Mouse (Mus musculus) embryonic facial prominence, embryonic 12.5 days (tissue): ENCODE measurements around the gene Snx13. TPM values are rescaled to one million over a fixed set of nuclear protein-coding genes. Genes with fewer than 3 reads are reported as not detected.
A peak's percentile ranks its signal among the peaks of the same experiment; 100 is the strongest.

Experiments
- ATAC-seq: fragments of 200-750 bp; cut with Nextera tagmentation; 2 replicates; pipeline ENCODE4 v1.8.0; 2017; ENCODE audit not compliant: insufficient number of reproducible peaks, insufficient read depth, low FRiP score, low TSS enrichment
- H3K27ac ChIP-seq: fragments of 300-500 bp; sonication (generic); 2 replicates; pipeline ENCODE4 v1.5.1; 2016; ENCODE audit warnings: mild to moderate bottlenecking
- H3K27me3 ChIP-seq: fragments of 300-500 bp; sonication (generic); 2 replicates; pipeline ENCODE4 v1.6.1; 2016; ENCODE audit warnings: mild to moderate bottlenecking, moderate library complexity
- H3K36me3 ChIP-seq: fragments of 300-500 bp; sonication (generic); 2 replicates; pipeline ENCODE4 v1.6.1; 2016; ENCODE audit warnings: mild to moderate bottlenecking
- H3K4me1 ChIP-seq: fragments of 300-500 bp; sonication (generic); 2 replicates; pipeline ENCODE4 v1.6.1; 2016
- H3K4me2 ChIP-seq: fragments of 300-500 bp; sonication (generic); replicated peaks from 2 replicates; pipeline ENCODE4 v1.6.1; 2016; ENCODE audit warnings: mild to moderate bottlenecking, moderate library complexity
- H3K4me3 ChIP-seq: fragments of 300-500 bp; sonication (generic); 2 replicates; pipeline ENCODE4 v1.5.1; 2016; ENCODE audit warnings: mild to moderate bottlenecking
- H3K9ac ChIP-seq: fragments of 300-500 bp; sonication (generic); 2 replicates; pipeline ENCODE4 v1.6.1; 2016; ENCODE audit warnings: mild to moderate bottlenecking, moderate library complexity
- H3K9me3 ChIP-seq: fragments of 300-500 bp; sonication (generic); 2 replicates; pipeline ENCODE4 v1.6.1; 2016; ENCODE audit warnings: mild to moderate bottlenecking, moderate library complexity
- WGBS: fragments of 180-500 bp; shearing (Covaris S2); methylation state at CpG from one replicate; pipeline ENCODE4 v1.1.7; 2016; 5-methylcytosine and 5-hydroxymethylcytosine counted together
- polyA plus RNA-seq: library from polyadenylated mRNA; unstranded; fragments of >200 nt; fragmentation: Nextera tagmentation; extraction: Ambion mirVana; gene quantifications from 2 replicates; pipeline ENCODE4 v1.2.1, GENCODE M21; 2016

Snx13 gene
- polyA plus RNA-seq, result 22.7 and 24.7 TPM in 2 replicates

GRCm38 (mm10) chr12:35046999-35047319, at the start of gene Snx13:
Gene Snx13, plus strand, starts transcription at chr12:35047186.
- peak; percentile 97 for ATAC-seq
- Histone ChIP-seq H3K4me2 (peak within 1 kb of the TSS; percentile 67), H3K4me1 (peaks cover 11% of the 10 kb centered on the region), H3K9me3 (no peaks in the 10 kb centered on the region), H3K4me3 (peak within 1 kb of the TSS; percentile 99), H3K36me3 (no peaks in the 10 kb centered on the region), H3K27ac (peak within 1 kb of the TSS; percentile 95), H3K9ac (peak within 1 kb of the TSS; percentile 92), H3K27me3 (no peaks in the 10 kb centered on the region)
- WGBS, result under 1% methylated on average over 51 of the region's 51 CpGs

- Histone ChIP-seq H3K27me3 (no peaks in the 10 kb centered on the region), H3K36me3 (no peaks in the 10 kb centered on the region), H3K4me2 (no peak overlapping the region), H3K27ac (no peak overlapping the region), H3K9me3 (no peaks in the 10 kb centered on the region), H3K9ac (no peak overlapping the region), H3K4me3 (no peak overlapping the region), H3K4me1 (no peaks in the 10 kb centered on the region)
- WGBS, result 94% methylated on average over 3 of the region's 3 CpGs
- ATAC-seq, result no peak
These were observed 49.3 kb upstream of the Snx13 start for GRCm38 (mm10) chr12:34997597-34998182.

GRCm38 (mm10) chr12:34998778-34999467, 48.1 kb upstream of the Snx13 start:
- Histone ChIP-seq H3K4me2 (no peak overlapping the region), H3K9ac (no peak overlapping the region), H3K4me3 (no peak overlapping the region), H3K9me3 (no peaks in the 10 kb centered on the region), H3K27ac (no peak overlapping the region), H3K36me3 (no peaks in the 10 kb centered on the region), H3K4me1 (no peaks in the 10 kb centered on the region), H3K27me3 (no peaks in the 10 kb centered on the region)
- WGBS, result 83% methylated on average over 12 of the region's 12 CpGs
- no peak for ATAC-seq

- ATAC-seq, result no peak
- no peaks in the 10 kb centered on the region for H3K9me3 ChIP-seq
- WGBS, result 73% methylated on average over 4 of the region's 4 CpGs
These were observed 46.7 kb upstream of the Snx13 start for GRCm38 (mm10) chr12:35000323-35000722.

GRCm38 (mm10) chr12:35005748-35006147, 41.2 kb upstream of the Snx13 start:
- H3K4me3 ChIP-seq, result no peak overlapping the region
- ATAC-seq, result no peak
- H3K27ac ChIP-seq, result no peak overlapping the region
- H3K9ac ChIP-seq, result no peak overlapping the region
- 0 out of 2 replicates have a peak, but pooled peaks cover 4% of the 10 kb centered on the region for H3K4me1 ChIP-seq
- H3K4me2 ChIP-seq, result no peak overlapping the region
- H3K9me3 ChIP-seq, result no peaks in the 10 kb centered on the region
- H3K36me3 ChIP-seq, result no peaks in the 10 kb centered on the region
- no peaks in the 10 kb centered on the region for H3K27me3 ChIP-seq

More at GRCm38 (mm10) chr12:35000323-35000722, 46.7 kb upstream of the Snx13 start:
- no peak overlapping the region for H3K4me2 ChIP-seq
- no peak overlapping the region for H3K4me3 ChIP-seq
- H3K36me3 ChIP-seq, result no peaks in the 10 kb centered on the region
- H3K4me1 ChIP-seq, result no peaks in the 10 kb centered on the region
- H3K9ac ChIP-seq, result no peak overlapping the region
- no peaks in the 10 kb centered on the region for H3K27me3 ChIP-seq
- H3K27ac ChIP-seq, result no peak overlapping the region

GRCm38 (mm10) chr12:35007851-35008250, 39.1 kb upstream of the Snx13 start:
- Histone ChIP-seq H3K4me3 (no peak overlapping the region), H3K9ac (no peak overlapping the region), H3K27me3 (no peaks in the 10 kb centered on the region), H3K4me2 (no peak overlapping the region), H3K4me1 (0 out of 2 replicates have a peak, but pooled peaks cover 7% of the 10 kb centered on the region), H3K27ac (no peak overlapping the region), H3K9me3 (no peaks in the 10 kb centered on the region), H3K36me3 (no peaks in the 10 kb centered on the region)
- WGBS, result 85% methylated on average over 1 of the region's 1 CpGs
- no peak for ATAC-seq

- Histone ChIP-seq H3K27ac (no peak overlapping the region), H3K4me2 (no peak overlapping the region), H3K4me3 (no peak overlapping the region), H3K4me1 (0 out of 2 replicates have a peak, but pooled peaks cover 7% of the 10 kb centered on the region), H3K27me3 (no peaks in the 10 kb centered on the region), H3K9me3 (no peaks in the 10 kb centered on the region), H3K36me3 (no peaks in the 10 kb centered on the region), H3K9ac (no peak overlapping the region)
- 59% methylated on average over 11 of the region's 11 CpGs for WGBS
- ATAC-seq, result no peak
These were observed 38.4 kb upstream of the Snx13 start for GRCm38 (mm10) chr12:35008340-35009137.

- Histone ChIP-seq H3K4me1 (0 out of 2 replicates have a peak, but pooled peaks cover 7% of the 10 kb centered on the region), H3K27ac (no peak overlapping the region), H3K4me2 (no peak overlapping the region), H3K4me3 (no peak overlapping the region), H3K36me3 (no peaks in the 10 kb centered on the region), H3K9me3 (no peaks in the 10 kb centered on the region), H3K27me3 (no peaks in the 10 kb centered on the region), H3K9ac (no peak overlapping the region)
- 0 out of 2 replicates have a peak, but pooled peaks have one; percentile 22 for ATAC-seq
- WGBS, result 50% methylated on average over 1 of the region's 1 CpGs
These were observed 35.5 kb upstream of the Snx13 start for GRCm38 (mm10) chr12:35011462-35011861.

GRCm38 (mm10) chr12:35013950-35014349, 33.0 kb upstream of the Snx13 start:
- no peak overlapping the region for H3K4me2 ChIP-seq
- H3K9ac ChIP-seq, result no peak overlapping the region
- no peaks in the 10 kb centered on the region for H3K36me3 ChIP-seq
- WGBS, result 71% methylated on average over 2 of the region's 2 CpGs
- no peak for ATAC-seq
- no peaks in the 10 kb centered on the region for H3K9me3 ChIP-seq
- H3K4me3 ChIP-seq, result no peak overlapping the region
- H3K27me3 ChIP-seq, result no peaks in the 10 kb centered on the region
- H3K4me1 ChIP-seq, result 0 out of 2 replicates have a peak, but pooled peaks cover 3% of the 10 kb centered on the region
- no peak overlapping the region for H3K27ac ChIP-seq

- 0 out of 2 replicates have a peak, but pooled peaks cover 3% of the 10 kb centered on the region for H3K4me1 ChIP-seq
- H3K4me2 ChIP-seq, result no peak overlapping the region
- H3K9ac ChIP-seq, result no peak overlapping the region
- no peak overlapping the region for H3K4me3 ChIP-seq
- H3K9me3 ChIP-seq, result no peaks in the 10 kb centered on the region
- H3K36me3 ChIP-seq, result no peaks in the 10 kb centered on the region
- H3K27me3 ChIP-seq, result no peaks in the 10 kb centered on the region
- ATAC-seq, result no peak
- H3K27ac ChIP-seq, result no peak overlapping the region
- 59% methylated on average over 3 of the region's 3 CpGs for WGBS
These were observed 30.9 kb upstream of the Snx13 start for GRCm38 (mm10) chr12:35016056-35016455.

- Histone ChIP-seq H3K27ac (no peak overlapping the region), H3K36me3 (no peaks in the 10 kb centered on the region), H3K9me3 (no peaks in the 10 kb centered on the region), H3K4me3 (no peak overlapping the region), H3K4me1 (0 out of 2 replicates have a peak, but pooled peaks cover 1% of the 10 kb centered on the region), H3K4me2 (no peak overlapping the region), H3K9ac (no peak overlapping the region), H3K27me3 (no peaks in the 10 kb centered on the region)
- WGBS, result 79% methylated on average over 9 of the region's 9 CpGs
- ATAC-seq, result no peak
These were observed 30.3 kb upstream of the Snx13 start for GRCm38 (mm10) chr12:35016481-35017250.
